Mouse (Mus musculus) R1 (cell line): ENCODE results near the gene Parp8.

Source experiments
- DNase-seq: peaks from one replicate; pipeline ENCODE4 v3.0.0-alpha.2; 2018; ENCODE audit warnings: low read depth, low spot score

Gene Parp8

DNA sequence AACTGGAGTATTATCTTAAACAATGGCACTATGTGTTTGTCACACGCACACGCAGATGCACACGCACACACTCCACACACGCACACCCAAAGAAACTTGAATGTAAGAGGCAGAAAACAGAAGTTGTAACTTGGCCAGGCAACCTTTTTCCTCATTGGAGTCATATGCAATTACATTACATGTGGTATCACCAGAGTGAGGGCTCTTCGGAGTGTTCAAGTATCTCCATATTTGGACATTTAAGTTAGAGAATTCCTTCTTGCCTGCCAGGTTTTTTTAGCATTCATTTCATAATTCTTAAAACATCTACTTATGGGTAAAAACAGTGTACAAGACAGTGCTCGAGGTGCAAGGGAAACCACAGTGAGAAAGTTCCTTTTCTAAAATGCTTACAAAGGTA is 6.7 kb downstream of the Parp8 start:
- DNase-seq, result no peak

DNA sequence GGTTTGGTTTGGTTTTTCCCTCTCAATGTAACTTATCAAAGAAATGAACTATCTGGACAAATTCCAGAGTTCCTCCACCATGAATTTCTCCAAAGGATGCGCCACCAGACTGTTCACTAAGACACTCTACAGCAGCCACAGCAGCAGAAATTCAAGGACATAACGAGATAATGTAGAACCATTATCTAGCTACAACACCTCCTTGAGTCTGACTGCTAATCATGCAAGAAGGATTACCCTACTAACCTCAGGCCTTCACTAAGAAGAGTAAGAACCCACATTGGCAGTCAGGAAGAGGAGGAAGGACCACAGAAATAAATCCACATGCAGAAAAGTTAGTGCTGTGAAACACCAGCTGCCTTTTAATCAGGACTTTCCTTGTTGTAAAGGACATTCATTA is 11.8 kb downstream of the Parp8 start:
- DNase-seq, result no peak

DNA sequence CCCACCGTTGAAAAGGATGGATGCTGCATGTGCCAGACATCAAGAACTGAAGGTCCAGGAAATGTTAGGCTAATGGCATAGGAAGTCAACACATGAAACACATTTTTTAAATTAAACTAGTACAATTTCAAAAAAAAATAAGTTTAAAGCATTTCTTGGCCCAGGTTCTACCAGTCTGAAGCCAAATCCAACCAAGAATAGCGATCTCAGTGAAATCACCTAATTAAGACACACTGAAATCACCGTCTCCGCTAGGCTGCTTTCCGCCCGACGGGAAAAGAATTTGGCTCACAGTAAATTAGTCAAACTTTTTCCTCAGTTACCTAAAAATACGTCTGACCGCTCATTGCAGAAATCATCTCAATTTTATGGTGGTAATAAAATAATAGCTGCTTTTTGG is 13.3 kb downstream of the Parp8 start:
- no peak for DNase-seq

DNA sequence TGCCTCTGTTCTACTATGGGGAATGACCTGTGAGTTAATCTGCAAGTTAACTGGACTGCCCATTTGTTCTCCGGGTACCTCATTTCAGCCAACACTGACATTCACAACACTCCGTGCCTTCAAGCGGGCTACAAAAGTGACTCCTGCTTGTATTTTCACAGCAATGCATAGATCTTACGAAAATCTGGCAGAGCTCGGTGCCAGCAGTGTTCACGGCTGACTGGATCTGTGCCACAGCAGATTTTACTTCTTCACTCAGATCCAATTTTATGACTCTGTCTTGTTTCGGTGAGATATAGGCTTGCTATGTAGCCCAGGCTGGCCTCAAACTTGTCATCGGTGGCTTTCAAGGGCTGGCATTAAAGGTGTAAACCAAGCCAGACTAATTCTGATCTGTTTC is 15.2 kb downstream of the Parp8 start:
- no peak for DNase-seq

DNA sequence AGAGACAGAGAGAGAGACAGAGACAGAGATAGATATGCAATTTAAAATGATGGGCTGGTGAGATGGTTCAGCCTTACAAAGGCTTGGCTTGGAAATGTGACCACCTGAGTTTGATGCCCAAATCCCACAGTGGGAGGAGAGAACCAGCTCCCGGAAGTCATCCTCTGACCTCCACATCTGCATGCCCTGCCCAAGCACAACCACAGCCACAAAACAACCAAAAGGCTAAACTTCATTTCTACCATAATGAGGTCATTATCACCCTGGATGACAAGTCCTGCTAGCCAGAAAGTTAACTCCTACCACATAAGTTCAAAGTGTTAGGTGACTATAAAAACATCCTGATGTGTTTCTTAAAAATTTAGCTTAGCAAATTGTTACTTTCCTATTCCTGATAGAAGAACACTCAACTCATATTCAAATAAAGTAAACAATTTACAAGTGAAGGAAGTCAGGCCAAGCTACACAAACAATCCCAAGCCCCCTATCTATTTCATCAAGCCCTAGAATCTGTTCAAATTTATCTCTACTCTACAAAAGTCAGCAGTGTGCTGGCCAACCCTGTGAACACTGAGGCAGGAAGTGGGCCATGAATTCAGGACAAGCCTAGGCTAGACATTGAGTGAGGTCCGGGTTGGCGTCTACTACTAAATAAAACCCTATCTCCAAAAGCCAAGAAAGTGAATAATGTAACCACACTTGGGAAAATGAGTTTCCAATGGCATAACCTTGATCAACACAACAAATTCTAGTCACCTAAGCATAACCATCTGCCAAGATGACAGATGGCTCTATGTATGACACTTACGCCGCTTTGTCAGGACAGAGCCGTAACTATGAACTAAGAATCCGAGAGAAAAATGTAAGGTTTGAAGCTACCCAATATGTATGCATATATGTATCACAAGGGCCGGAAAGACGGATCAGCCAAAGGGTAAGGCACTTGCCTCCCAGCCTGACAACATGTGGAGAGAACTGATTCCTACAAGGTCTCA is 17.0 kb downstream of the Parp8 start:
- no peak for DNase-seq

DNA sequence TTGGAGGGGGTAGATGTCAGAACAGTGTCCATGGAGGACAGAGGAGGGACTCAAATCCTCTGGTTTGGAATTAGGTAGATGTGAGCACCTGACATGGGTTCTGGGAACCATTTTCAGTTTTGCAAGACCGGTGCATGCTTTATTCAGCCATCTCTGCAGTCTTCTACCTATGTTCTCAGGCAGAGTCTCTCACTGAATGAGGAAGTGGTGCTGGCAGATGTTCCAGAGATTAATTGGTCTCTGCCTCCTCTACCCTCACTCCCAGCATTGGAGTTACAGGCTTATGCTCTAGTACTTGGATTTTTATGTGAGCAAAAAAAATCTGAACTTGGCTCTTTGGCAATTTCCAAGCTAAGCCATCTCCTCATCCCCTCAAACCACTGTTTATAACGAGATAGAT is 17.8 kb downstream of the Parp8 start:
- no peak for DNase-seq

DNA sequence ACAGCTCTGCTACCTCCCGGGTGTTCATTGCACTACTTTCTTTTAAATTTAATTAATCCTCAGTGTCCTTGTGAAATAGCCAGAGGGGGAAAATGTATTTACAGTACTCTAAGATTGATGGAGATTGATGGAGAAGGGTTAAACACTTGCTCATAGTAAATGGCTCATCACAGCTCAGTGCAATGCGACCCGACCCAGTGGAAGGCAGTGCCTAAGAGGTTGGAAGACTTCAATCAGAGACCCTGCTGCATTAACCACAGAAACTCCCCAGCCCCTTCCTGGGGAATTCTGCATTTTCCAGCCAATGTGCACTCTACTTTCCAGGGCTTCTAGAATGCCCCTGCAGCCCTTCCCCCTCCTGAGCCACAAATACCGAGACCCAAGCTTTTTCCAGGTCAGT is 18.7 kb downstream of the Parp8 start:
- DNase-seq, result no peak

DNA sequence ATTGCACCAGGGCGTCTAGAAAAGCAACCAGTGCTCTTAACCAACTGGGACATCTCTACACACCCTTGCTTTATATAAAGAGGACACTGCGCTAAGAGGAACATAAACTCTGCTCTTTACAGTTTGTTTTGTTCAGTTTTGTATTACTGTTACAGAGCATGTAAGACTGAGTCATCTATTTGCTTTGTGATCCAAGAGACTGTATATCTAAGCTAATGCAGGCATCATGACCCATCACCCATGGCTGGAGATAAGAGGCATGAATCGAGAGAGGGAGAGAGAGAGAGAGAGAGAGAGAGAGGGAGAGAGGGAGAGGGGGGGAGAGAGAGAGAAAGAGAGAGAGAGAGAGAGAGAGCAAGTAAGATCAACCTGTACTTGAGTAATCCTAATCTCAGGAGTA is 24.8 kb downstream of the Parp8 start:
- no peak for DNase-seq

DNA sequence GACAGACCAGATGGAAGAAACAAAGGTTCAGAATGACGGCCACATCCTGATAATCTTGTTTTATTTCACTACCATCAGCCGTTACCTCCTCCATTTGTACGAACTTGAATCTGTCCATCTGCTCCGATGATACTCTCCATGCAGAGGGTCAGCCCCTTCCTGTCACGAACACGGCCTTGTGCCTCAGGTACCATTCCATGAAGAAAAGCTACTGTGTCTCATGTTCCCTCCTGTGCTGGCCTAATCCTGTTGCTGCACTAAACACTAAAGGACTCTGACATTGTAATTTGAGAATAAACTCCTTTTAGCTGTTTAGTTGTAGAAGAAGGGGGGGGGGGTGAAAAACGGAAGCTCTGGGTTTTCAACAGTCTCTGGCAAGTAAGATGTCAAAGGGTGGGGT is 33.8 kb downstream of the Parp8 start:
- no peak for DNase-seq

DNA sequence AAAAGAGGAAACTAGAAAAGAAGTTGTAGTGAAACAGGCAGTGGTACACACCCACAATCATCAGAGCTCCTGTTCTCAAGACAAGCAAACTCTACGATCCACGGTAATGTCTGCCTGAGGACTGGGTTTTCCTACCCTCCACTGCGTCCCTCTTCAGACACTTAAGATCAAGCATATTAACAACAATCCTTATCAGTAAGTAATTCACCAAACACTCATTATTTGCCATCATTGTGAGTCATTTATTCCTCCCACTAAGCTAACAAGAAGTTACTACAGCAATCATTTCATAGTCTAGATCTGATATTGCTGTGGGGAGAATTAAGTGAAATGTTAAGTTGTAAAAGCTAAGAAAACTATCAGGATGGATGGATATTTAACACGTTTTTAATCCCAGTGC is 35.0 kb downstream of the Parp8 start:
- no peak for DNase-seq

DNA sequence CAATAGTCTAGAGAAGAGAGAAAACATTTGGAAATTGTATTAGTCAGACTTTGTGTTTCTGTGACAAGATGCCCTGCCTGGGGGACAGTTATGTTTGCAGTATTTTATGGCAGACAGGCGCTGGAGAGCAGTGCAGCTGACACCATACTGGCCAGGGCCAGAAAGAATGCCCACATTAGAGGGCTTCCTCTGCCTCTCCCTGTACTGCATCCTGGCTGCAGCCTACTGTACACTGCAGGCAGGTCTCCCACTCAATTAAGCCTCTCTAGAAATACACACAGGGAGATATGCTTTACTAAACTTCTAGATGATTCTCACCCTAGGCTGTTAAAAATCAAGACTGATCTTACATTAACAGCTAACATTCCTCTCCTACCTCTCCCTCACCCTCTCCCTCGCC is 36.6 kb downstream of the Parp8 start:
- DNase-seq, result no peak

DNA sequence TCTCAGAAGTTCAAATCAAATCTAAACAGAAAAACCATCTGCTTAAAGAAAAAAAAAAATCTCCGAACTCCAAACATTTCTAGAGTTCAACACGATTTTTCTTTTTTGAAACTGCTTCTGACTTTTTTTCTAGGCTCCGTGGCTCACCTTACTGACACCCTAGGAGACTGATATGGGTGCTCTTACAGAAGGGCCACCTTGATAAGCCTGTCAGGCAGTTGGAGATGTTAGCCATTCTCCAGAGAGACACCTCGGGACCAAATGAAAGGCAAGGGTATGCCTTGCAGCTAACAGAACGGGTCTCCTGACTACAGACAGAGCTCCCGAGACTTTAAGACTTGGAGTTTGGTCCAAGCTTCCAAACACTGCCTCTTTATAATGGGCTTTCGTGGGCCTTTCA is 37.1 kb downstream of the Parp8 start:
- no peak for DNase-seq

DNA sequence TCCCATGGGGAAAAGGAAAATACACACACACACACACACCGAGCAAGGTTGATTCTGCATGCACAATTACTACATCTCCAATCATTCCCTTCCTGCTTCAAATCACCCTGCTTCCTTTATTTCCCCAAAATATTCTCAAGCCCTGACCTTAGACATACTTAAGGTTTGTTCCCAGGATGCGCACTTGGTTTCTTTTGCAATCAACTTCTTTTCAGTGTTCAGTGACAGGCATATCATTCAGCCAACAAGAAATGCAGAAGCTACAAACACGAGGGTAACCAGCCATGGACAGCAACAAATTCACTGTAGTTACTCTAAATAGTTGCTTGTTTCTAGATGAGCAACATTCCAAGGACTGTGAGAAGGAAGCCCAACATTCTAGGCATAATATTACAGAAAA is 38.1 kb downstream of the Parp8 start:
- no peak for DNase-seq

DNA sequence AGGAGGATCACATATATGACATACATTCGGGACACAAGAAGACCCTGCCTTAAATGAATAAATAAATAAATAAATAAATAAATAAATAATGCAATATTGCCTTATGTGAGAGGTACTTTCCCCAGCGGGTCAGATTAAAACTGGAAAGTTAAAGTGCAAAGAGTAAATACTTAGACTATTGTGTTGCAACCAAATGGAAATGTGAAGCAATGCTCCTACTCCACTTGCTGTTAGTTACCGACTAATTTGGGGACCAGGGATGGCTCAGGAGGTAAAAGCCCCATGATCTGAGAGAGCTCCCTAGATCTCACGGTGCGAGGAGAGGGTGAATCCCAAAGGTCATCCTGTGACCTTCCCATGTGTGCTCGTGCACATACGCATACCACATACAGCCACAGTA is 38.7 kb downstream of the Parp8 start:
- DNase-seq, result no peak

DNA sequence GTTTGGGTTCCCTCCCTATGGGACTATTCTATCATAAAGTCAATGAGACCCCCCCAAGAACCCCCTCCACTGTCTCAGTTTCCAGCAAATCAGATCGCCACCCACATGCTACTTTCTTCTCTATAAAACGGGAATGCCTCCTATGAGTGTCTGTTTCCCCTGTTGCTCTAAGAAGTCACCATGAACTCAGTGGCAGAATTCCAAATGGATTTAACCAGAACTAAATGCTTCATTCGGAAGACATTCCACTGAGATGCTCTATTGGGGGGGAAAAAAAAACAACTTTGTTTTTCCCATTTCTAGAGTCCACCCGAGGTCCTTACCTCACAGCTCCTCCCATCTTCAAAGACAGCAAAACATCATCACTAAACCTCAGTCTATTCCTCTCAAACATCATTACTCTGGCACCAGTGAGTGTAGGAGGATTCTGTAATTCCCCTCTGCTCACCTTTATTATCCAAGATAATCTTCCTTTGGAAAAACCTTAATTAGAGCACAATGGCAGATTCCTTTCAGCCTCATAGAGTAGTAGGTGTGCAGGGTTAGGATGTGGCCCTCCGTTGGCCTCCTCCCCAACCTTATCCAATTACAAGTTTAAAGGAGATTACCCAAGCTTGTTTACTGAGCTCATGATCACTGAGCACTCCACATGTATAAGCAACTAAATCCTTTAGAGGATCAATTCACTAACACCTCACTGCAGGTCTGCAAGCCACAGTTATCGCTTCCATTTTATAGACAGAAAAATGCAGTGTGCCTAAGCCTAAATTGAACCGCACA is 51.1 kb downstream of the Parp8 start:
- no peak for DNase-seq

DNA sequence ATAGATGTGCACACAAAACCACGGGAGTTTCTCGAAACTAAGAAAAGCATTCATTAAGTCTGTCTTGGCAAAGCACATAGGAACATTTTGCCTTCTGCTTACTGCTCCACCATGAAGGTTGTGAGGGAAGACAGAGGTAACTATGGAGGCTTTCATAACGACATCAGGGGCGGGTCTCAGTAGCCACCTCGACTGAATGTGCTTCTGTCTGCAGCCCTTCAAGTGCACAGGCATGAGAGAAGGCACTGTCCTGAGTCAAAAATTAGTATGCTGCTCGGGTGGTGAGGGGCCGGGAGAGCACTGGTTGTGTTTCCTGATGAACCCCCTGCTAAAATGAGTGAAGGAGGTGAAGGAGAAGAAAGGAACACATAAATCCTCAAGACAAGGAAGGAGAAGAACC is 51.8 kb downstream of the Parp8 start:
- no peak for DNase-seq

DNA sequence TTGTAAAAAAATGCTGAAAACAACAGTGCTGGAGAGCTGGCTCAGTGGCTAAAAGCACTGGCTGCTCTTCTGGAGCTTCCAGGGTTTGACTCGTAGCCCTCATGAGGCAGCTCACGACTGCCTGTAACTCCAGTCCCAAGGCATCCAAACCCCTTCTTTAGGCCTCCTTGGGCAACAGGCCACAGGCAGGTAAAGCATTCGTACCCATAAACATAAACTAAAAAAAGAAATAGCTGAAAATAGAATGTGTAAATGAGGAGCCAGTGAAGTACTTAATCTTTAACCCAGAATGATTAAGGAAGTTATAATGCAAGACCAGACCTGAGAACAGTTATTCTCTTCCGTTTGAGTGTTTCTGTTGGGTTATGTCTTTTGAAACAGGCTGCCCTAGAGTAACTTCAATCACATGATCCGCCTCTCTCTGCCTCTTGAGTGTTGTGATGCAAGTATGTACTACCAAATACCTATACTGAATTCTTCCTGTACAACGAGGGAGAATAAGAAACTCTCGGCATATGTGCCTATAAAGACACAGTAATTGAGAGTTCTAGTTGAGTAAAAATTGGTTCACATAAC is 53.2 kb downstream of the Parp8 start:
- DNase-seq, result no peak

DNA sequence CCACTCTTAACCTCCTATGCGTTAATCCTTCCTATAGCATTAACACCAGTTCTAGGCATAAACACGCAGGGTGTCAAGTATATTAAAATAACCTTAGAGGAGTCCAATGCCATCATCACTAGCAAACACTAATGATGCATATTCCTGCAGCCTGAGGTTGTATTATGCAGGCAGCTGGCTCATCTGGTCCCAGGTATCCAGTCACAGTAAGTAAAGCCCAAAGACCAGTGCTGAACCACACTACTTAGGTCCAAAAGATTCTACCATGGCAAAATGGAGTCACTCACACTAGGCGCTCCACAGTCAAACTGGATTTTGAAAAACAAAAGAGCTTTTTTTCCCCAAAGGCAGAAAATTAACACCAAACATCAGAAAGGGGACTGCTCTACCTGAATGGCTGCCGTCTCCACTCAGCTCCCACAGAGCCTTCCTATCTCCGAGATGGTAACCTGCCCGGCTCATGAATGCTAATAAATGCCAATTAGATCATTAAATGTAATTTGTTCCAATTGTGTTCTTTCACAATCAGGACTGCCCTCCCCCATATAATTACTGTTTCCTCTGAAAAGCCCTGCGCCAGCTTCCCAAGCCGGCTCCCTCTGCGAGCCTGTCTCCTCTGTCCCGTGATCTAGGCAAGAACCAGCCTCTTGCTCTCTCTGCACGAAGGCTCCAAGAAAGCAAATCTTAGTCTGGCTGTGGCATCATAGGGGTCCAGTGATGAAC is 54.5 kb downstream of the Parp8 start:
- DNase-seq, result no peak

DNA sequence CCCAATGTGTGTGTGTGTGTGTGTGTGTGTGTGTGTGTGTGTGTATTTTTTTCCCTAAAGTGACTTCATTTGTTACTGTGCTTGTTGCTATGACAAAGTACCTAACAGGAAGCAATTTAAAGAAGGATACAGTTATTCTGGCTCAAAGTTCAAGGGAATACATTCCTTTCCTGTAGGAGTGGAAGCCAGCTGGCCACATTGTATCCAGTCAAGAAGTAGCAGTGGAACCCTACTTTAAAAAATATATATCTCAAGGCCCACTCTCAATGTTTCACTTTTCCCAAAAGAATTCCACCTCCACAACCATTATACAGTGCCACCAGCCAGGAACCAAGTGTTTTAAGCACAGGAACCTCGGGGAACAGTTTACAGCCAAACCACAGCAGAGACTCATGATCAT is 55.7 kb downstream of the Parp8 start:
- no peak for DNase-seq

DNA sequence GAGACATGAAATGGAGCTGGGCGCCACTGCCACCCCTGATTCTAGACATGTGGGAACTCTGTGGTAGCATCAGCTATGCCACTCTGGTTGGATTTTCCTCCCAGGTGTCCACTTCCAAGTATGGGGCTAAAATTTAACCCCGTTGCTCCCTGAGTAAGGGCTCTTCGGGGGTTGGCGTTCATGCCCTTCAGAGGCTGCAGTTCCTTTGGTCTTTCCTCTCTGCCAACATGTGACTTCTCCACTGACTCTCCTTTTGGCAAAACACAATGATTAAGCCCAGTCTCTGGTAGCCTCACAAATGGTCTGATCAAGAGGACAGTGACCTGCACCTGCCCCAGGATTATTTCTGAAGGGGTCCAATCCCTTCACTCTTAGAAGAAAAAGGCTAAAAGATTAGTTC is 56.4 kb downstream of the Parp8 start:
- no peak for DNase-seq

DNA sequence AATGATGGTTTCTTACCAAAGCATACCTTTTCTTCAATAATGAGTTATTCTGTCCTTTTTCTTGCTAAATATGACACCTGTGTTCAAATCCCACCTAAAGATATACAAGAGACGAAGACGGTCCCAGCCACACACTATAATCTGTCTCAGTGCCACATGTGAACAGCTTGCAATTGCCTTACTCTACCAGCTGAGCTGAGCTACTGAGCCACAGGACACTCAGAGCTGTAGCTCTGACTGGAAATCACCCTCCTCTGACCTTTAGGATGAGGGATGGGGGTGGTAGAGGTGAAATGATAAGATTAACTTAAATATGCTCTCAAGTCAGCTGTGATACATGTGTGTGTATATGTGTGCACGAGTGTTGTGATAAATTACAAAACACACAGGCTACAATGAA is 57.9 kb downstream of the Parp8 start:
- no peak for DNase-seq
